Mouse (Mus musculus) kidney, embryonic 16.5 days (tissue): ENCODE data around the gene Cybc1. TPM values are rescaled to one million over a fixed set of nuclear protein-coding genes. Genes with fewer than 3 reads are reported as not detected.

Experiments
- ATAC-seq: fragments of 200-750 bp; cut with Nextera tagmentation; 2 replicates; pipeline ENCODE4 v1.8.0; 2017; ENCODE audit warnings: moderate TSS enrichment; ENCODE audit not compliant: low FRiP score, low TSS enrichment
- H3K27ac ChIP-seq: fragments of 300-500 bp; sonication (generic); 2 replicates; pipeline ENCODE4 v1.5.1; 2014; ENCODE audit warnings: low read length
- H3K27me3 ChIP-seq: fragments of 300-500 bp; sonication (generic); 2 replicates; pipeline ENCODE4 v1.6.1; 2014; ENCODE audit warnings: low read length, control low read depth, mixed read lengths; ENCODE audit not compliant: insufficient read depth
- H3K36me3 ChIP-seq: fragments of 300-500 bp; sonication (generic); 2 replicates; pipeline ENCODE4 v1.6.1; 2014; ENCODE audit warnings: low read length, control low read depth, mixed read lengths; ENCODE audit not compliant: insufficient read depth
- H3K4me1 ChIP-seq: fragments of 300-500 bp; sonication (generic); 2 replicates; pipeline ENCODE4 v1.6.1; 2014; ENCODE audit warnings: low read length, control low read depth, mixed read lengths; ENCODE audit not compliant: insufficient read depth
- H3K4me2 ChIP-seq: fragments of 300-500 bp; sonication (generic); replicated peaks from 2 replicates; pipeline ENCODE4 v1.6.1; 2014; ENCODE audit warnings: low read depth, low read length
- H3K4me3 ChIP-seq: fragments of 300-500 bp; sonication (generic); 2 replicates; pipeline ENCODE4 v1.5.1; 2014; ENCODE audit warnings: mild to moderate bottlenecking, low read length
- H3K9ac ChIP-seq: fragments of 300-500 bp; sonication (generic); replicated peaks from 2 replicates; pipeline ENCODE4 v1.6.1; 2014; ENCODE audit warnings: low read length
- H3K9me3 ChIP-seq: fragments of 300-500 bp; sonication (generic); 2 replicates; pipeline ENCODE4 v1.6.1; 2016; ENCODE audit warnings: low read length, control low read depth
- WGBS: fragments of 180-500 bp; shearing (Covaris S2); extraction: QIAGEN DNeasy Blood & Tissue Kit; methylation state at CpG from one replicate; pipeline ENCODE4 v1.1.7; 2014; 5-methylcytosine and 5-hydroxymethylcytosine counted together
- polyA plus RNA-seq: library from polyadenylated mRNA; unstranded; fragments of >200 nt; fragmentation: Nextera tagmentation; extraction: Ambion mirVana; gene quantifications from 2 replicates; pipeline ENCODE4 v1.2.1, GENCODE M21; 2015

The Cybc1 gene
- polyA plus RNA-seq, 1 experiment from 2014 or later = 40.4 TPM

DNA sequence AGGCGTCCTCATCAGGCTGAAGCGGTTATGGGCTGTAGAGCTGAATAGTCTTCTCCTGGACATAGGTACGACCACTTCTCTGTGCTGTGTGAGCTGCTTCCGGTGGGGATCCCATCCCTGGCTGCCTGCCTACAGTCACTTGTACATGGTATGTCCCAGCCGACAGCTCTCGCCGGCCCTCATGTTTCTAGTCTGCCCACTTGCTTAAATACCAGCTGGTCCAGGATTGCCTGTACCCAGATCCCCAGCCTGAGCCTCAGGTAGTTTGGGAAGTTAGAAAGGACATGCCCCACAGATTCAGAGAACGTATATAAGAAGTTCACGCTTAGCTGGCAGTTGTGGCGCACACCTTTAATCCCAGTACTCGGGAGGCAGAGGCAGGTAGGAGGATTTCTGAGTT, 9.3 kb downstream of the Cybc1 start:
- Histone ChIP-seq H3K9me3 (no peaks in the 10 kb centered on the region), H3K4me1 (no peaks in the 10 kb centered on the region), H3K4me2 (no peak overlapping the region), H3K27me3 (no peaks in the 10 kb centered on the region), H3K9ac (no peak overlapping the region), H3K4me3 (no peak overlapping the region), H3K36me3 (peaks cover 58% of the 10 kb centered on the region), H3K27ac (no peak overlapping the region)
- ATAC-seq = no peak
- WGBS = 91% methylated on average over 11 of the region's 11 CpGs

DNA sequence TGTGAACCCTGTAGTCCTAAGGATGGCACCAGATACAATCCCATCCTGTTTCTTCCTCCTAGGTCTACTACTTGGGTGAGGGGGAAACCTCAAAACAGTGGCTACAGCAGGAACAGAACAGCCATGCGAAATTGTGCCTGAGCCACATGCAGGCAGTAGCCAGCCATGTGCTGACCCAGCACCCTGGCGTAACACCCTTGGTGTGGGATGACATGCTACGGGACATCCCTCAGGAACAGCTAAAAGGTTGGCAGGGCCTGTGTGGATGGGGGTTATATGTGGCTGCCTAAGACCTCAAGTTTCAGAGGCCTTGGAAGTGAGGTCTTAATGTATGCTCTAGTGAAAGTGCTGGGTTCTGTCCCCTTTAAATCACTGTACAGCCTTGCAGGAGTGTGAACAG, 12.3 kb downstream of the Cybc1 start:
- Histone ChIP-seq H3K4me2 (no peak overlapping the region), H3K4me3 (no peak overlapping the region), H3K4me1 (no peaks in the 10 kb centered on the region), H3K9me3 (no peaks in the 10 kb centered on the region), H3K9ac (no peak overlapping the region), H3K36me3 (peaks cover 32% of the 10 kb centered on the region), H3K27ac (no peak overlapping the region), H3K27me3 (no peaks in the 10 kb centered on the region)
- WGBS = 92% methylated on average over 3 of the region's 3 CpGs
- ATAC-seq = no peak

DNA sequence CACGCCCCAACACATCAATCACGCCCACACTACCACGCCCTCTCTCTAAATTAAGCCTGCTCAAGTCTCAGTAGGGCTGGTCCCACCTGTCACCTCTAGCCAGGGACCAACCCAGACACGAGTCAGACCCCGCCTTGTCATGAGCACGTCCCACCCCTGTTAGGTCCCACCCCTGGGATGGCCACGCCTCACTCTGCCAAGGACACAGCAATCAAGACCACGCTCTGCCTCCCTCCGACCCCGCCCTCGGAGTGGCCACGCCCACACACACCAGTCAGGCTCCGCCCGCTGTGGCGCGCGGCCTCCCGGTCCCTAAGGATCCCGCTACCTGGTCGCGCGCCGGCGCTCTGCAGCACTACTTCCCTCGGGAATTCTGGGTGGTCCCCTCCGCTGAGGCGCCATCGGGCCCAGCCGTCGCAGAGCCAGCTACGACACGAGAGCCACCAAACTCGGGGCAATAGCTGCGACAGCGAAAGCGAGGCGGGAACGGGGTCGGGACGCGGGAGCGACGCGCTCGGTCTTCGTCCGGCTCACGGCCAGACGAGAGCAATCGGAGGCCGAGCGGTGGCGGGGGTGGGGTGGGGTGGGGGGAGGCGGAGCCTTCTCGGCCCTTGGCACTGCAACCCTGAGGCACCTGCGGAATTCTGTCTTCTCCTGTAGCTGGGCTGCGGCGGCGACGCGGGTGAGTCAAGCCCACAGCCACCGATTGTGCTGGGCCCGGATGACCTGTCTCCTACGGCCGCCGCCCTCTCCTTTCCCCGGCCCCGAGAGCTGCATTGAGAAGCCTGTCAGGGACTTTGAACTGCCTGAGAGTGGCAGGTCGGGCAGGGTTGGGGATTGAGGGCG, 24.7 kb downstream of the Cybc1 start, which contains the start of the genes Hexdc and Ogfod3:
Hexdc (plus strand) TSS at position 273 of the 846 bp plus-strand sequence.
Ogfod3 (minus strand) TSS at position 551 of the 846 bp plus-strand sequence.
- peak; percentile 99 for ATAC-seq
- Histone ChIP-seq H3K4me1 (peaks cover 7% of the 10 kb centered on the region; the same call in 1 of the 2 replicates), H3K4me2 (peak within 1 kb of the TSS; percentile 86), H3K27ac (peak within 1 kb of the TSS; percentile 88), H3K27me3 (no peaks in the 10 kb centered on the region), H3K4me3 (peak within 1 kb of the TSS; percentile 86), H3K9ac (peak within 1 kb of the TSS; percentile 80), H3K36me3 (peaks cover 10% of the 10 kb centered on the region; the same call in 1 of the 2 replicates), H3K9me3 (no peaks in the 10 kb centered on the region)
- under 1% methylated on average over 69 of the region's 70 CpGs for WGBS

DNA sequence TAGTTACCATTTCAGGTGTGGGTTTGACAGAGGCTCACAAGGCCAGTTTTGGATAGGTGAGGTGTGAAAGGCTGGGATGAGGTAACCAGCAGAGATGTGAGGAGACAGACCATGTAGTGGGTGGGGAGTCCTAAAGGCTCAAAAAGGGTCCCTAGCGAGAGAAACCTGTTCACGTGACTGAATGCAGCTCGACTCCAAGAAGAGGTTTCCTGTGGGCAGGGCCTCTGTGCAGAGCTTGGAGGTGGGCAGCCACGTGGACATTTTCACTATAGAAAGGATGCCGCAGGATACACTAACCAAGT, 25.3 kb downstream of the Cybc1 start:
- 0% methylated on average over 5 of the region's 5 CpGs for WGBS
- peak overlapping the region; percentile 86 for H3K4me2 ChIP-seq
- H3K9ac ChIP-seq = peak overlapping the region; percentile 23; the same call in 1 of the 2 replicates
- H3K4me3 ChIP-seq = peak overlapping the region; percentile 86
- H3K4me1 ChIP-seq = peaks cover 7% of the 10 kb centered on the region; the same call in 1 of the 2 replicates
- no peaks in the 10 kb centered on the region for H3K9me3 ChIP-seq
- H3K27ac ChIP-seq = no peak overlapping the region
- no peaks in the 10 kb centered on the region for H3K27me3 ChIP-seq
- peaks cover 7% of the 10 kb centered on the region; the same call in 1 of the 2 replicates for H3K36me3 ChIP-seq
- ATAC-seq = no peak

DNA sequence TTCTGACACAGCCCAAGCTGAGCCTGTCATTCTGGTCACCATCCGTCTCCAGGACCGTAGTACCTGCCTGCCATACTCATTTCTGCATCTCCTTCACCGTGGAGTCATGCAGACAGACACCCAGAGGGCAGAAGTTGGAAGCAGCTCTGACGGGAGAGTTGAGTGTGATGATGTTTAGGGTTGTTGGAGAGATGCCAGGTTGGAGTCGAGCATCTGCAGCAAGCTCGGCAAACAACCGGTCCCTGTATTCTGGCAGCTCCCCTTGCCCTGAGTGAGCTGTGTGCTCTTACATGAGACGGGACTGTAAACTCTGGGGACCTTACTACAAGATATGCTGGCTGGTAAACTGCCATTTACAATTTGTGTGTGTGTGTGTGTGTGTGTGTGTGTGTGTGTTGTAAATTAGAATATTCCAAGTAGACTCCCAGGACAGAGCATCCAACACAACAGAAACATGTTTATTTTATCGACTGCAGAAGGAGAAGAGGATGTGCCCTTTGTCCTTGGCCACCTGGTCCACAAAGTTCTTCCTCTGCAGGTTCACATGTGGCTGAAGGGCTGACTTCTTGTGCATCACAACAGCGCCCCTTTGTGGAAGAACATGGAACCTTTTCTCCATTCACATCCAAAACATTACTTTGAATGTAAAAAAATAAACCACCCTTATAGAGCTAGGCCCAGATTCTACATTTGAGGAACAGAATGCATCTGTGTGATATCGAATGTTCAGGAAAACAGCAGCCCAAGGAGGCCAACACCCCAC, 27.5 kb downstream of the Cybc1 start:
- H3K4me3 ChIP-seq = no peak overlapping the region
- 47% methylated on average over 11 of the region's 11 CpGs for WGBS
- H3K9me3 ChIP-seq = no peaks in the 10 kb centered on the region
- no peak for ATAC-seq
- H3K36me3 ChIP-seq = no peaks in the 10 kb centered on the region
- no peaks in the 10 kb centered on the region for H3K27me3 ChIP-seq
- H3K27ac ChIP-seq = no peak overlapping the region
- H3K4me1 ChIP-seq = peaks cover 7% of the 10 kb centered on the region; the same call in 1 of the 2 replicates
- H3K4me2 ChIP-seq = no peak overlapping the region
- no peak overlapping the region for H3K9ac ChIP-seq

DNA sequence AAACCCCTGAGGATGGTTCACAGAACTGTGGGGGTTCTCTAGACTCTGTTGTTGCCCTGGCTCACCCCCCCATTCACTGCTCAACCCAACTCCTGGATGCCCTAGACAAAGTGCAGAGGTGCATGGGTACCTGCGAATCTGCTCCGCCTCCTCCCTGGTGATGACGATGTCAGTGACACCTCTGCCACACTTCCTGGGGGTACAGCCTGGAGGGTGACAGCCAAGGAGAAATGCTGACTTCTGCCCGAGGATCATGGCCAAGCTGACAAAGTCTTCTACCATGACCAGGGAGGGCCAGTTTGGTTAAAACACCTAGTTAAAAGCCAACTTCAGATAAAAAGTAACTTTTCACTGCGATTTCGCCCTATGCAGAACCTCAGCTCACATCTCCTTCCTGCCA, 28.3 kb downstream of the Cybc1 start:
- ATAC-seq = no peak
- 89% methylated on average over 6 of the region's 6 CpGs for WGBS
- Histone ChIP-seq H3K36me3 (no peaks in the 10 kb centered on the region; the same call in 1 of the 2 replicates), H3K4me3 (no peak overlapping the region), H3K4me1 (peaks cover 7% of the 10 kb centered on the region; the same call in 1 of the 2 replicates), H3K27me3 (no peaks in the 10 kb centered on the region), H3K9me3 (no peaks in the 10 kb centered on the region), H3K27ac (no peak overlapping the region), H3K9ac (no peak overlapping the region), H3K4me2 (no peak overlapping the region)

DNA sequence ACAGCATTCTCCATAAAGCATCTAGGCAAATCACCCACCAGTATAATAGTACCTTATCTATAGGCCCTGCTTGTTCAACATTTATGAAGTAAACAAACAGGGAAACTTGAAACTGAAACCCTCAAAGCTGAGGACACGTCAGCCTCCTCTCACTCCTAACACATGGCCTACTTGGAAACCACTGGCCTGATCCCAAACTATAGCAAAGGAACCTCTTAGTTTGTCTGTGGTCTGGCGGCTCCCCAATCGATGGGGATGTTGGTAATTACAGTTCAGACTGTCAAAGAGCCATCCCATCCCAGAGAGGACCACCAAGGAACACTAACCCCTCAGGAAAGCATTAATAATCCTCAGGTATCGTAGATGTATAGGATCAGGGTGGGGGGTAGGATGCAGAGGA, 29.3 kb downstream of the Cybc1 start:
- no peak for ATAC-seq
- Histone ChIP-seq H3K4me1 (peaks cover 7% of the 10 kb centered on the region; the same call in 1 of the 2 replicates), H3K9ac (no peak overlapping the region), H3K4me3 (no peak overlapping the region), H3K36me3 (no peaks in the 10 kb centered on the region; the same call in 1 of the 2 replicates), H3K27me3 (no peaks in the 10 kb centered on the region), H3K4me2 (no peak overlapping the region), H3K27ac (no peak overlapping the region), H3K9me3 (no peaks in the 10 kb centered on the region)
- WGBS = 83% methylated on average over 4 of the region's 4 CpGs

DNA sequence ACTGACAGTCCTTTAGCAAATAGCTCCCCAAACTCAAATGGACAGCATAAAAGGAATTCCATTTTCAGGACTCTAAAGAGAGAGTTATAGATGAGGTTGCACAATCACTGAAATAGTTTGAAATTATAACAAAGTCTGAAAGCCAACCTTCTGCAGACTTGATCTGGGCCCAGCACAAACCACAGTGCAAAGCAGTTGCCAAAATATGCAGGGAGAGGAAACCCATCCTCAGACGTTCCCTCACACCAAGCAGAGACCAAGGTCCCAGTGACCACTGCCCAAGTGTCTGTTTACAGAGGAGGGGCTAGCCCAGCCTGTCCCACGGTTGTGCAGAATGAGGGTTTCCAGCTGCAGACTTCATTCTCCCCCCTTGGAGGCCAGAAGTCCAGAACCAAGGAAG, 30.5 kb downstream of the Cybc1 start:
- Histone ChIP-seq H3K4me3 (no peak overlapping the region), H3K27ac (no peak overlapping the region), H3K27me3 (no peaks in the 10 kb centered on the region), H3K9me3 (no peaks in the 10 kb centered on the region), H3K4me1 (peaks cover 4% of the 10 kb centered on the region; the same call in 1 of the 2 replicates), H3K36me3 (no peaks in the 10 kb centered on the region; the same call in 1 of the 2 replicates), H3K9ac (no peak overlapping the region), H3K4me2 (no peak overlapping the region)
- 16% methylated on average over 2 of the region's 2 CpGs for WGBS
- ATAC-seq = no peak

DNA sequence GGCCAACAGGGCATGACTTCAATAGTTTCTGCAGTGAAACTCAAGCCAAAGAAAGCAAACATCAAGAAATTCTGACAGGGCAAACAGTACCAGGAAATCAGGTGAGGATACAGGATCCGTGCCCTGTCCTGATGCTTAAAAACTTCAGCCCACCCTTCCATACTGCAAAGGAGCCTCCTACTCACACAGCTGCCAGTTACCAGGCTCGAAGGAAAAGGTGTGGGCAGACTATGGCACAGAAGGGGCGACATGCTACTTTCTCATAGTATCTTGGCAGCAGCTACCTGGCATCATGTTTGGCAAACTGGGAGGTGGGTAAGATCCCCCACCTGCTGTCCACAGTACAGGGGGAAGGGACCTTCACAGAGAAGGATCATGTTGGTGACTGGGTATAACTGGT, 35.7 kb downstream of the Cybc1 start:
- no peak overlapping the region for H3K27ac ChIP-seq
- no peak overlapping the region for H3K4me2 ChIP-seq
- H3K9ac ChIP-seq = no peak overlapping the region
- no peaks in the 10 kb centered on the region for H3K27me3 ChIP-seq
- ATAC-seq = no peak
- no peaks in the 10 kb centered on the region for H3K9me3 ChIP-seq
- H3K4me1 ChIP-seq = no peaks in the 10 kb centered on the region
- H3K36me3 ChIP-seq = peaks cover 4% of the 10 kb centered on the region; the same call in 1 of the 2 replicates
- H3K4me3 ChIP-seq = no peak overlapping the region
- 38% methylated on average over 3 of the region's 3 CpGs for WGBS
